In the genomic region with DNA sequence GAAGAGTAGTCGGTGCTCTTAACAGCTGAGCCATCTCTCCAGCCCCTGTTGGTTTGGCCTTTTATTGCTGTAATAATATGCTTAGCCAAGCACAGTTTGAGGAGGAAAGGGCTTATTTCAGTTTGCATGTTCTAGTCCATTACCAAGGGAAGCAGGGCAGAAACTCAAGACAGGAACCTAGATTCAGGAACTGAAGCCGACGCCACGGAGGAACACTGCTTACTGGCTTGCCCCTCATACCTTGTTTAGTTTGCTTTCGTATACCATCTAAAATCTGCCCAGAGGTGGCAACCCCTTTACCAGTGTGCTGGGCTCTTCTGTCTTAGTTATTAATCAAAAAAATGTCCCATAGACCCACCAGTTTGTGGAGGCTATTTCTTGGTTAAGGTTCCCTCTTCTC, we compare ENCODE assay signal across 32 mouse cellular contexts. TPM values are rescaled to one million over a fixed set of nuclear protein-coding genes. Genes with fewer than 3 reads are reported as not detected.
DNase-seq lines count a peak whose midpoint lies in the region; ATAC-seq and TF ChIP-seq lines count a peak whose summit lies in the region.
"Had no signal": no experiment of that assay in that cellular context is flagged by ENCODE, and none has a peak within 500 bp of the region (broad histone marks: within the 10 kb centered on the region; RNA-seq: fewer than 3 reads in every experiment).

No protein-coding gene starts in this region.

- H3K9me3 ChIP-seq in liver, embryonic 15.5 days (replicated peaks), result no peaks in the 10 kb centered on the region
- H3K9me3 ChIP-seq in liver, postnatal 0 days (ENCODE audit: low read length), result no peaks in the 10 kb centered on the region
- H3K9me3 ChIP-seq: embryonic facial prominence, embryonic 10.5 days; embryonic facial prominence, embryonic 13.5 days; forebrain, embryonic 12.5 days; forebrain, embryonic 15.5 days; G1E; hindbrain, embryonic 10.5 days; hindbrain, embryonic 13.5 days had no signal

- no peak overlapping the region for H3K4me2 ChIP-seq in liver, embryonic 15.5 days
- no peak overlapping the region for H3K4me2 ChIP-seq in liver, postnatal 0 days (ENCODE audit: low read depth, low read length)
- H3K4me2 ChIP-seq: embryonic facial prominence, embryonic 13.5 days; forebrain, embryonic 12.5 days; forebrain, embryonic 15.5 days; heart, embryonic 11.5 days; hindbrain, embryonic 13.5 days had no signal

- ATAC-seq in liver, embryonic 15.5 days (ENCODE audit: insufficient read depth), result no peak
- ATAC-seq in liver, postnatal 0 days, result no peak
- ATAC-seq in granulocyte monocyte progenitor cell, adult 5-6 weeks (replicated peaks; ENCODE audit: poor library complexity, severe bottlenecking), result peak; percentile 43
- ATAC-seq: forebrain, embryonic 15.5 days; hindbrain, embryonic 16.5 days; Patski had no signal

- peak overlapping the region; percentile 40 for H3K27ac ChIP-seq in liver, embryonic 15.5 days (replicated peaks)
- H3K27ac ChIP-seq in liver, postnatal 0 days (ENCODE audit: low read depth), result no peak overlapping the region
- H3K27ac ChIP-seq: embryonic facial prominence, embryonic 10.5 days; embryonic facial prominence, embryonic 13.5 days; forebrain, embryonic 12.5 days; forebrain, embryonic 15.5 days; hindbrain, embryonic 10.5 days; hindbrain, embryonic 13.5 days had no signal

- 83% methylated on average over 5 of the region's 5 CpGs for WGBS in liver, embryonic 15.5 days (ENCODE audit: insufficient replicate concordance)
- 82% methylated on average over 5 of the region's 5 CpGs for WGBS in liver, postnatal 0 days (ENCODE audit: insufficient replicate concordance)

- no peak overlapping the region for H3K9ac ChIP-seq in liver, embryonic 15.5 days
- no peak overlapping the region for H3K9ac ChIP-seq in liver, postnatal 0 days (replicated peaks)
- H3K9ac ChIP-seq: embryonic facial prominence, embryonic 13.5 days; forebrain, embryonic 12.5 days; forebrain, embryonic 15.5 days; hindbrain, embryonic 13.5 days had no signal

- TF ChIP-seq CTCF in liver, postnatal 0 days (IDR thresholded peaks at IDR 0.05; ENCODE audit: low read depth), result no peak

- TF ChIP-seq EP300 in liver, postnatal 0 days (IDR thresholded peaks at IDR 0.05; ENCODE audit: low read depth), result no peak

- peak; percentile 37 for DNase-seq in heart, adult 11 months
- DNase-seq in heart, postnatal 10 days, result no peak
- DNase-seq in liver, postnatal 0 days, result no peak
- DNase-seq in left cerebral cortex, postnatal 25 days (ENCODE audit: low spot score in 2 of 2), result no peak
- no peak for DNase-seq in T-cell, adult 2 months (ENCODE audit: low spot score)
- DNase-seq: adrenal gland, adult 2 months; adrenal gland, postnatal 14 days; B cell, adult 2 months; cerebellum, adult 11-12 months; cerebellum, adult 8-10 months; cerebellum, postnatal 10 days; cerebellum, postnatal 36 days; embryo, embryonic 11 days; gastrocnemius, postnatal 10 days; gastrocnemius, postnatal 36 days; heart, adult 18-20 months; heart, postnatal 36 days had no signal

- H3K4me1 ChIP-seq in liver, embryonic 15.5 days (replicated peaks), result peaks cover 87% of the 10 kb centered on the region
- H3K4me1 ChIP-seq in liver, postnatal 0 days (ENCODE audit: insufficient read depth), result peaks cover 23% of the 10 kb centered on the region
- H3K4me1 ChIP-seq: embryonic facial prominence, embryonic 10.5 days; hindbrain, embryonic 10.5 days; hindbrain, embryonic 13.5 days had no signal

- no peaks in the 10 kb centered on the region for H3K27me3 ChIP-seq in liver, embryonic 15.5 days
- H3K27me3 ChIP-seq in liver, postnatal 0 days (ENCODE audit: insufficient read depth, low read length), result no peaks in the 10 kb centered on the region
- H3K27me3 ChIP-seq: CH12.LX; embryonic facial prominence, embryonic 13.5 days; forebrain, embryonic 12.5 days; forebrain, embryonic 15.5 days; hindbrain, embryonic 13.5 days had no signal

- intact Hi-C loops in heart, postnatal 10 days (cut with DNase I), result no loop called here
- intact Hi-C loops in left cerebral cortex, postnatal 25 days (cut with DNase I), result loop anchor here (5.0 kb wide), 1 partner anchor 50 kb away; no protein-coding TSS in a partner anchor

- H3K4me3 ChIP-seq in liver, embryonic 15.5 days (replicated peaks), result no peak overlapping the region
- H3K4me3 ChIP-seq in liver, postnatal 0 days (ENCODE audit: low read depth, low read length), result no peak overlapping the region
- H3K4me3 ChIP-seq: embryonic facial prominence, embryonic 10.5 days; embryonic facial prominence, embryonic 13.5 days; erythroblast, embryonic 14.5 days; forebrain, embryonic 12.5 days; forebrain, embryonic 15.5 days; hindbrain, embryonic 10.5 days; hindbrain, embryonic 13.5 days had no signal

- H3K36me3 ChIP-seq in liver, embryonic 15.5 days (replicated peaks), result no peaks in the 10 kb centered on the region
- no peaks in the 10 kb centered on the region for H3K36me3 ChIP-seq in liver, postnatal 0 days (replicated peaks; ENCODE audit: insufficient read depth, low read length)
- H3K36me3 ChIP-seq: embryonic facial prominence, embryonic 10.5 days; embryonic facial prominence, embryonic 13.5 days; forebrain, embryonic 12.5 days; forebrain, embryonic 15.5 days; G1E; hindbrain, embryonic 10.5 days; hindbrain, embryonic 13.5 days had no signal

RNA-seq across cellular contexts. Expression of a gene that starts 25.3 kb away (rescaled TPM):
- total RNA-seq in heart, postnatal 10 days (2021), result not detected
- polyA plus RNA-seq in liver, embryonic 15.5 days (2015; fragmentation: Nextera tagmentation; extraction: Ambion mirVana), result 0.03 TPM in 1 of 2 replicates, not detected in the other
- not detected in 2 replicates for polyA plus RNA-seq in liver, postnatal 0 days (2015; fragmentation: Nextera tagmentation; extraction: Ambion mirVana)
- total RNA-seq in granulocyte monocyte progenitor cell, adult 5-6 weeks (2014; fragmentation: Nextera tagmentation), result not detected in 2 replicates
- not detected in 2 replicates for total RNA-seq in granulocyte monocyte progenitor cell, adult 5-6 weeks (2017)
- total RNA-seq in left cerebral cortex, postnatal 25 days (2021), result 10 to 100 TPM; 75.1 to 81.7 TPM
- total RNA-seq: adrenal gland, adult 2 months; adrenal gland, postnatal 14 days; CH12.LX; gastrocnemius, postnatal 36 days; heart, adult 18-20 months; heart, postnatal 36 days had no signal
- polyA plus RNA-seq: adrenal gland, adult 2 months; erythroblast, embryonic 14.5 days; G1E; heart, postnatal 0 days had no signal

Comparison
In these comparisons a context has a peak if more than half of its experiments do, and no peak if none do; other contexts are left out.
1. RNA of a gene that starts 25.3 kb away (total RNA-seq): 75.1 to 81.7 TPM in left cerebral cortex, postnatal 25 days; not detected in heart, postnatal 10 days and not detected in granulocyte monocyte progenitor cell, adult 5-6 weeks; every median in the first group is over 10 times any median in the second.